Mouse (Mus musculus): ENCODE data around the gene Coro2a. TPM values are rescaled to one million over a fixed set of nuclear protein-coding genes. Genes with fewer than 3 reads are reported as not detected.

Gene Coro2a
- polyA plus RNA-seq, 1 experiment, result 23.2 TPM

DNA sequence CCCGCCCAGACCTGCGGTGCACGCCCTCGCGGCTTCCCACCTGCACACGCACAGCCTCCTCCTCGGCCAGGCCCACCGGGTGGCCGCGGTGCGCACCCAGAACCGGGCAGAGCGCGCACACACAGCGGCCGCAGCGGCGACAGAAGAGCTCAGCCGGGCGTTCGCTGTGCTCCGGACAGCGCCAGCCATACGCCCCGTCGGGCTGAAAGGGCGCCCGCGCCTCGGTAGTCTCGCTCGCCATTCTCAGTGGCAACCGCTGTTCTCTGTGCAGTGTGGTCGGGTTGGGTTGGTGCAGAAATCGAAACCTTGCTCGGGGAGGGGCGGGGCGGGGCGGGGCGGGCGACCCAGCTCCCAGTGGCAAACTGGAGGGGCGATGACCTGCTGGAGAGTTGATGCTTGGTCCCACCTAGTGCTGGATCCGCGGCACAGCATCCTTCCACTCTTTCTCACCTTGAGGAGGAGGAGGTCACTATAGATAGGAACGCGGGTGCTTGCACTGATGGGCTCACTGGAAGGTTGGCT is 66.1 kb downstream of the Coro2a start, which contains the start of gene Trim14:
Gene Trim14 (minus strand): TSS at position 302 of the 522 bp plus-strand sequence.
- Histone ChIP-seq H3K27ac (ENCODE audit: insufficient read depth, low read length) (no peak within 1 kb of the TSS), H3K4me3 (ENCODE audit: insufficient read depth, low read length) (peak within 1 kb of the TSS; percentile 7), H3K4me1 (ENCODE audit: control insufficient read depth, insufficient read depth, low read length) (no peaks in the 10 kb centered on the region)
- TF ChIP-seq POLR2A (IDR thresholded peaks at IDR 0.05; ENCODE audit: extremely low read depth, insufficient read depth, low read length), result no peak
- no peak for TF ChIP-seq CTCF (IDR thresholded peaks at IDR 0.05; ENCODE audit: extremely low read depth, insufficient read depth, low read length)

DNA sequence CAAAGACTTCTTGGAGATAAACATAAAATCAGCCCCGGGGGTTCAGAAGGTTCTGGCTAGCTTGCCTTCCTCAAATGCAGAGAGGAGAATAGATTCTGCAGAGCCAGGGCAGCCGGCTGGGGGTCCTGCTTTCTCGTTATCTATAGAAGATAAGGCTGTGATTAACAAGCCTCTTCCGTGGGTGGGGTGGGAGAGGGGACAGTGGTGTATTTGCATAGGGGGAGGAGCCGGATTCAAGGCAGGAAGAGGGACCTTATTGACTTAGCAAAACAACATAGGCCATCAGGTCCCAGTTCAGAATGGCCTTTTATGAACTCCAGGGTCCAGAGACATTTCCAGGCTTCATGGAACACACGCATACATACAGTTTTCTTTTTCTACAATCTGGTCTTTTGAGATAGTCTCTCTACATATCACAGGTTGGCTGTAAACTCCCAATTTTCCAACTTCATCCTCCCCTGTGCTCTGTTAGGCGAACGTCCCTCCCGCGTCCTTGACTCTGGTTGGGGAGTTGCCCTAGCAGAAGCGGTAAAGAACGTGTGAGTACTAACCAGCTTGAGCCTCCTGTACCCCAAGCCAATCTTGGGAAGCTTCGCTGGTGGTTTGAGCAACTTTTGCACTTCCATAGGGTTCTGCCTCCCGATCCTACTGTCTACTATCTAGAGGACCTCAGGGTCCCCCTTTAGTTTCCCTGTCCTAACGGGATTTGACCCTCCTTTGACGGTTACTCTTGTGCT is 66.7 kb downstream of the Coro2a start:
- TF ChIP-seq CTCF (IDR thresholded peaks at IDR 0.05; ENCODE audit: extremely low read depth, insufficient read depth, low read length) (no peak), POLR2A (IDR thresholded peaks at IDR 0.05; ENCODE audit: extremely low read depth, insufficient read depth, low read length) (no peak)
- H3K27ac ChIP-seq (ENCODE audit: insufficient read depth, low read length), result no peak overlapping the region
- no peaks in the 10 kb centered on the region for H3K4me1 ChIP-seq (ENCODE audit: control insufficient read depth, insufficient read depth, low read length)
- H3K4me3 ChIP-seq (ENCODE audit: insufficient read depth, low read length), result peak overlapping the region; percentile 7

DNA sequence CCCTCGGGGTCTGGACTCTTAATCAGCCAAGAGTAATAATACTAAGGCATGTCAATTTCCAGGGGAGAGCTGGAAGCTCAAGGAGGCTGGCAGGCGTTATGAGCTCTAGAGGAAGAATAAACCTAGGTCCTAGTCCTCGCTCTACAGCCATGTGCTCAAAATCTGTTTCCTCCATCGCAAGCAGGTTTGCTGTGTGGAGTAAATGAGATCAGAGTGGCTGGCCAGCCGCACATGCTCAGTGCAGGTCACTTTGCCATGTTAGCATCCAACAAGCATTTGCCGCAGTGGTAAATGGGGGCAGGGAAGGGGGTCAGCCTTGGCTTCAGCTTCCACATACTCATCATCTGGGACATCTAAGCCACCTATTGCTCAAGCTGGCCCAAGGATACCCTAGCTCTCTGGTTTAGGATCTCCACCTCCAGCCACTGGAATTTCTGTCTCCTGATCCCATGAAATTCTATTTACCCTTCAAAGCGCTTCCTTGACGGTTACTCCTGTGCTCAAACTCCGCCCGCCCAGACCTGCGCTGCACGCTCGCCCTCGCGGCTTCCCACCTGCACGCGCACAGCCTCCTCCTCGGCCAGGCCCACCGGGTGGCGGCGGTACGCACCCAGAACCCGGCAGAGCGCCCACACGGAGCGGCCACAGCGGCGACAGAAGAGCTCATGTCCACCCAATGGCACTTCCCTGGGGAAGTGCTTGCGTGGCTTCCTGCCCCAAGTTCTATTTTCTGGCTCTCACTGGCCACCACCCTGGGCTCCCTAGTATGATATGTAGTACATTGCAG is 67.9 kb downstream of the Coro2a start:
- Histone ChIP-seq H3K27ac (ENCODE audit: insufficient read depth, low read length) (no peak overlapping the region), H3K4me1 (ENCODE audit: control insufficient read depth, insufficient read depth, low read length) (no peaks in the 10 kb centered on the region), H3K4me3 (ENCODE audit: insufficient read depth, low read length) (no peak overlapping the region)
- TF ChIP-seq CTCF (IDR thresholded peaks at IDR 0.05; ENCODE audit: extremely low read depth, insufficient read depth, low read length) (no peak), POLR2A (IDR thresholded peaks at IDR 0.05; ENCODE audit: extremely low read depth, insufficient read depth, low read length) (no peak)

DNA sequence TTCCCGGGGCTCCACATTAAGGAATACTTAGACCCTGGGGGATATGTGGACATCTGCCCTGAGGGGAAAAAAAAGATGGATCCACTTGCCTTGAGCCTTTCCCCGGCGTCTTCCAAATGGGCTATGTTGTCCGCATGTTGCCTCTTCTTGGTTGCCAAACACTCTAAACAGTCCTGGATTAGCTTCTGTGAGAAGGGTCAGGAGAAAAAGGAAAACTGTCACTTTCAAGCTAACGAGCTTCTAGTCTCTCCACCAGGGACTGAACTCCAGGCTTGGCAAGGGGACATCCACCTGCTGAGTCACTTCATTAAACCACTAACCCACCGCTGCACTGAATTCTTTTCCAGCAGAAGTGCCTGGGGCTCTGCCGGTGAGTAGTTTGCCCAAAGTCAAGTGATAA is 69.1 kb downstream of the Coro2a start:
- Histone ChIP-seq H3K27ac (ENCODE audit: insufficient read depth, low read length) (no peak overlapping the region), H3K4me1 (ENCODE audit: control insufficient read depth, insufficient read depth, low read length) (no peaks in the 10 kb centered on the region), H3K4me3 (ENCODE audit: insufficient read depth, low read length) (no peak overlapping the region)
- TF ChIP-seq CTCF (IDR thresholded peaks at IDR 0.05; ENCODE audit: extremely low read depth, insufficient read depth, low read length) (no peak), POLR2A (IDR thresholded peaks at IDR 0.05; ENCODE audit: extremely low read depth, insufficient read depth, low read length) (no peak)

DNA sequence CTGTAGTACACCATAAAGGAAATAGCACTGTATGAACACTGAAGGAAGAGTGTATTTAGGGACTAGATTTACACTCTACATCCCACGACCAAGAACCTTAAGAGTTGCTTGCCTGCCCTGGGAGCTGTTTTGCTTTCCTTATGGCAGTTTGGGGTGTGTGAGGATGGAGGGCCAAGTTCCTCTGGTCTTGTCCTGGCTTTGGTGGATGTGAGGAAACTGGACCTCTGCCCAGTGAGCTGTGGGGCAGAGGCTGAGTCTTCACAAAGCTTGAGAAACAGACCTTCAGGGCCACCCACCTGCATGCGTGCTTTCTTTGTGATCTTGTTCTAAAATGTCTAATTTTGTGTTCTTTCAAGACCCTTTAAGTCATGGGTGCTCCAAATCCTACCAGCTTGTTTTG is 69.5 kb downstream of the Coro2a start:
- no peak overlapping the region for H3K4me3 ChIP-seq (ENCODE audit: insufficient read depth, low read length)
- no peaks in the 10 kb centered on the region for H3K4me1 ChIP-seq (ENCODE audit: control insufficient read depth, insufficient read depth, low read length)
- TF ChIP-seq POLR2A (IDR thresholded peaks at IDR 0.05; ENCODE audit: extremely low read depth, insufficient read depth, low read length), result no peak
- TF ChIP-seq CTCF (IDR thresholded peaks at IDR 0.05; ENCODE audit: extremely low read depth, insufficient read depth, low read length), result no peak
- no peak overlapping the region for H3K27ac ChIP-seq (ENCODE audit: insufficient read depth, low read length)

DNA sequence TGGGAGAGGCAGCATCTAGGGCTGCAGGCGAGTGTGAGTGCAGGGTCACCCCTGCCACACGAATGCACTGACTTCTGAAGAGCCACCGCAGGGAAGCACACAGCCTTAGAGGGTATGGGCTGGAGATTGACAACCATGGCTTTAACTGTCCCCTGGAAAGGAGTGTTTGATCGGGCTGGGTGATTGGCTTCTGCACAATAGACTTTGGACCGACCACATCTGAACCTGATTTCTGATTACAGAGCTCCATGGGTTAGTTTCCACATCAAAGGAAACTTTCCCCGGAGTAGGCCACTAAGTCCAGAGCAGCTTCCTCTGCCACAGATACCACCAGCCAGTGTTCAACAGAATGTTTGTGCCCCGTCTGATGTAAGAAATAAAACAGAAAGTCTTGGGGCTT is 72.3 kb downstream of the Coro2a start:
- TF ChIP-seq POLR2A (IDR thresholded peaks at IDR 0.05; ENCODE audit: extremely low read depth, insufficient read depth, low read length) (no peak), CTCF (IDR thresholded peaks at IDR 0.05; ENCODE audit: extremely low read depth, insufficient read depth, low read length) (no peak)
- no peak overlapping the region for H3K27ac ChIP-seq (ENCODE audit: insufficient read depth, low read length)
- no peak overlapping the region for H3K4me3 ChIP-seq (ENCODE audit: insufficient read depth, low read length)
- no peaks in the 10 kb centered on the region for H3K4me1 ChIP-seq (ENCODE audit: control insufficient read depth, insufficient read depth, low read length)

DNA sequence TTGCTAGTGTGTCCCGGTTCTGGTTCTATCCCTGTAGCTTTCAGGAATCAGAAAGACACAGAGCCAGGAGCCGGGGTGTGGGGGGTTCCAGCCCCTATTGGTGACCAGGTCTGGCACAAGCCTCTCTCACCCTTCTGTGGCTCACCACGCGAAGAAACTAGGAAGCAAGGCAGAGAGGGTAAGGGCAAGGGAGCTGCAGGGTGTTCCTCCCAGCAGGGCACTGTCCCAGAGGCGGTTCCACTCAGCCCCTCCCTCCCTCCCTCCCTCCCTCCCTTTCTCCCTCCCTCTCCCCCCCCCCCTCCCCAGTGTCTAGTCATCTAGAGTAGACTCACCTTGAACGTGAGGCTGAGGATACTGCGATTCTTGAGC is 74.5 kb downstream of the Coro2a start:
- TF ChIP-seq CTCF (IDR thresholded peaks at IDR 0.05; ENCODE audit: extremely low read depth, insufficient read depth, low read length), result no peak
- TF ChIP-seq POLR2A (IDR thresholded peaks at IDR 0.05; ENCODE audit: extremely low read depth, insufficient read depth, low read length), result no peak
- Histone ChIP-seq H3K27ac (ENCODE audit: insufficient read depth, low read length) (no peak overlapping the region), H3K4me1 (ENCODE audit: control insufficient read depth, insufficient read depth, low read length) (no peaks in the 10 kb centered on the region), H3K4me3 (ENCODE audit: insufficient read depth, low read length) (no peak overlapping the region; the same call in 1 of the 2 replicates)

DNA sequence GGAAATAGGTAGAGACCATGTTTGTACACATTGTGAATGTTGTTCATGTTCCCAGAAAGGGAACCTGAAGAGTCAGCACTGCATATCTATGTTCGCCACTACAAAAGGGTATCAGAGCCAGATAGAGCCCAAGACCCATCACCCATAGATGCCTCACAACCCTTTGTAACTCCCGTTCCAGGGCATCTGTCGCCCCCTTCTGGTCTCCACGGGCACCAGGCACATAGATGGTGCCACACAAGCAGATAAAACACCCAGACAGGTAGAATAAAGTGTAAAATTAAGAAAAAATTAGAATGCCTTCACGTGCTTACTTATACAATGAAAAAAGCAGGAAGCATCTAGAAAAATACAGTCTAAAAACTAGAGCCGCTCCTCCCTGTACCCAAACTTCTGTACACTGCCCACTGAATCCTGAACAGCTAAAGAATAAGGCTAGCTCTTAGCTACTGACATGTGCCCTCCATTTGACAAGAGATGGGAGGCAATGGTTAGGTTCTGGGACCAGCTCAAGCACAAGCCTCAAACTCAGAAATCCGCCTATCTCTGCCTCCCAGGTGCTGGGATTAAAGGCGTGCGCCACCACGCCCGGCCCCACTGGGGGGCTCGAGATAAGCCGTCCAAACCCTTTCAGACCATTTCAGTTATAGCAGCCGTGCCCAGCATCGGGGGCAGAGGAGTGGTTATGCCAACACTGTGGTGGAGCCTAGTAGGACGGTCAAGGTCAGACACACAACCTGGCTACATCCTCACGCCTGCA is 75.0 kb downstream of the Coro2a start:
- no peaks in the 10 kb centered on the region for H3K4me1 ChIP-seq (ENCODE audit: control insufficient read depth, insufficient read depth, low read length)
- H3K4me3 ChIP-seq (ENCODE audit: insufficient read depth, low read length), result no peak overlapping the region; the same call in 1 of the 2 replicates
- TF ChIP-seq CTCF (IDR thresholded peaks at IDR 0.05; ENCODE audit: extremely low read depth, insufficient read depth, low read length), result 0 out of 2 replicates have a peak, but pooled peaks have one; percentile 15
- TF ChIP-seq POLR2A (IDR thresholded peaks at IDR 0.05; ENCODE audit: extremely low read depth, insufficient read depth, low read length), result no peak
- H3K27ac ChIP-seq (ENCODE audit: insufficient read depth, low read length), result no peak overlapping the region

DNA sequence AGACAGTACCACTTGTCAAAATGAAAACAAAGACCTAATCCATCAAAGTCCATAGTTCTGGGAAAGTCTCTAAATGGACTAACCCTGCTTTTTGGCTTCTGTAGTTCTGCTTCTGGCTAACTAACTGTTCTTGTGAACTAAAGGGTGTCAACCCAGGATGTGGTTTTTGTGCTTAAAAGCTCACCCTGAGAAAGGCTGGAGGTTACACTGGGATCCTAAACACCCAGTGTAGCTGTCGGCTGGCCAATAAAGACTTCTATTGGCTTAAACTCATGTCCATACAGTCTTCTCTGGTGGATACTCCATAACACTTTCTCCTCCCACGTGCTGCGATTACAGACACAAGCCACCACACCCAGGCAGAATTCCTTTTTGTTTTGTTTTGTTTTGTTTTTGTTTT is 75.8 kb downstream of the Coro2a start:
- Histone ChIP-seq H3K4me3 (ENCODE audit: insufficient read depth, low read length) (no peak overlapping the region), H3K27ac (ENCODE audit: insufficient read depth, low read length) (no peak overlapping the region), H3K4me1 (ENCODE audit: control insufficient read depth, insufficient read depth, low read length) (no peaks in the 10 kb centered on the region)
- TF ChIP-seq POLR2A (IDR thresholded peaks at IDR 0.05; ENCODE audit: extremely low read depth, insufficient read depth, low read length) (no peak), CTCF (IDR thresholded peaks at IDR 0.05; ENCODE audit: extremely low read depth, insufficient read depth, low read length) (no peak)

Data from cortical plate, adult 2 months (tissue).